Mouse (Mus musculus): ENCODE results near the gene Dcp1b.
"Not testable (repeated sequence)": the region's sequence is repeated elsewhere in the genome, so short reads cannot be mapped to it uniquely, and the experiment has no call there.

Gene Dcp1b

GRCm38 (mm10) chr6:119194601-119195000 is 19.5 kb downstream of the Dcp1b start:
- DNase-seq (ENCODE audit: low read depth in 2 of 2, low spot score in 2 of 2), result no peak

- no peak for DNase-seq (ENCODE audit: low read depth in 2 of 2, low spot score in 2 of 2)
These were observed 21.6 kb downstream of the Dcp1b start, which contains the start of gene Cacna1c for GRCm38 (mm10) chr6:119196382-119197305. Gene Cacna1c, minus strand, starts transcription at chr6:119196418.

GRCm38 (mm10) chr6:119198534-119199273 is 23.7 kb downstream of the Dcp1b start:
- DNase-seq (ENCODE audit: low read depth in 2 of 2, low spot score in 2 of 2), result no peak

- no peak for DNase-seq (ENCODE audit: low read depth in 2 of 2, low spot score in 2 of 2)
These were observed 24.3 kb downstream of the Dcp1b start for GRCm38 (mm10) chr6:119199274-119199879.

GRCm38 (mm10) chr6:119200362-119200761 is 25.3 kb downstream of the Dcp1b start:
- no peak for DNase-seq (ENCODE audit: low read depth in 2 of 2, low spot score in 2 of 2)

GRCm38 (mm10) chr6:119201575-119201974 is 26.5 kb downstream of the Dcp1b start:
- no peak for DNase-seq (ENCODE audit: low read depth in 2 of 2, low spot score in 2 of 2)

- DNase-seq (ENCODE audit: low read depth in 2 of 2, low spot score in 2 of 2), result no peak
These were observed 29.2 kb downstream of the Dcp1b start for GRCm38 (mm10) chr6:119204286-119204685.

GRCm38 (mm10) chr6:119204915-119205314 is 29.9 kb downstream of the Dcp1b start:
- DNase-seq (ENCODE audit: low read depth in 2 of 2, low spot score in 2 of 2), result no peak

GRCm38 (mm10) chr6:119206006-119206405 is 31.0 kb downstream of the Dcp1b start:
- DNase-seq (ENCODE audit: low read depth in 2 of 2, low spot score in 2 of 2), result not testable (repeated sequence)

GRCm38 (mm10) chr6:119213375-119213774 is 38.3 kb downstream of the Dcp1b start:
- no peak for DNase-seq (ENCODE audit: low read depth in 2 of 2, low spot score in 2 of 2)

- no peak for DNase-seq (ENCODE audit: low read depth in 2 of 2, low spot score in 2 of 2)
These were observed 39.1 kb downstream of the Dcp1b start for GRCm38 (mm10) chr6:119214190-119214589.

- DNase-seq (ENCODE audit: low read depth in 2 of 2, low spot score in 2 of 2), result no peak
These were observed 40.1 kb downstream of the Dcp1b start for GRCm38 (mm10) chr6:119215040-119215613.

GRCm38 (mm10) chr6:119217661-119218060 is 42.6 kb downstream of the Dcp1b start:
- no peak for DNase-seq (ENCODE audit: low read depth in 2 of 2, low spot score in 2 of 2)

GRCm38 (mm10) chr6:119218591-119218990 is 43.5 kb downstream of the Dcp1b start:
- no peak for DNase-seq (ENCODE audit: low read depth in 2 of 2, low spot score in 2 of 2)

- no peak for DNase-seq (ENCODE audit: low read depth in 2 of 2, low spot score in 2 of 2)
These were observed 44.3 kb downstream of the Dcp1b start for GRCm38 (mm10) chr6:119219237-119219870.

GRCm38 (mm10) chr6:119220297-119220696 is 45.2 kb downstream of the Dcp1b start:
- peak in 1 of 2 experiments; percentile 49 for DNase-seq (ENCODE audit: low read depth in 2 of 2, low spot score in 2 of 2)

- no peak for DNase-seq (ENCODE audit: low read depth in 2 of 2, low spot score in 2 of 2)
These were observed 49.6 kb downstream of the Dcp1b start for GRCm38 (mm10) chr6:119224451-119225195.

GRCm38 (mm10) chr6:119225226-119225625 is 50.2 kb downstream of the Dcp1b start:
- DNase-seq (ENCODE audit: low read depth in 2 of 2, low spot score in 2 of 2), result no peak

- DNase-seq (ENCODE audit: low read depth in 2 of 2, low spot score in 2 of 2), result no peak
These were observed 50.7 kb downstream of the Dcp1b start for GRCm38 (mm10) chr6:119225731-119226130.

- DNase-seq (ENCODE audit: low read depth in 2 of 2, low spot score in 2 of 2), result no peak
These were observed 51.9 kb downstream of the Dcp1b start for GRCm38 (mm10) chr6:119227001-119227400.

Measured in CD8-positive naive resting alpha-beta T cell, adult 2 months (primary cell).